Mouse (Mus musculus) embryonic fibroblast, embryonic 13.5 days (primary cell): ENCODE results near the gene Mrgprd.

Experiments used
- CTCF ChIP-seq: IDR thresholded peaks from 2 replicates; pipeline ENCODE4 v1.5.1; 2011; ENCODE audit warnings: mild to moderate bottlenecking, control low read depth, low read length, moderate library complexity, borderline replicate concordance; ENCODE audit not compliant: insufficient read depth
- POLR2A ChIP-seq: IDR thresholded peaks from 2 replicates; pipeline ENCODE4 v1.6.1; 2011; ENCODE audit warnings: low read depth, mild to moderate bottlenecking, control low read depth, low read length, moderate library complexity

GRCm38 (mm10) chr7:145317522-145317921 is 2.9 kb downstream of the Mrgprd start:
- TF ChIP-seq CTCF (no peak), POLR2A (no peak)
